Mouse (Mus musculus): Measurements from ENCODE around the gene Dock1. TPM values are rescaled to one million over a fixed set of nuclear protein-coding genes. Genes with fewer than 3 reads are reported as not detected.

The Dock1 gene
- polyA plus RNA-seq, 1 experiment from 2014 or later = 24.6 TPM

- 94% methylated on average over 2 of the region's 2 CpGs for WGBS (ENCODE audit: missing documents)
These were observed 540.4 kb downstream of the Dock1 start for GRCm38 (mm10) chr7:135210831-135211230.

GRCm38 (mm10) chr7:135212505-135212904 lies 542.1 kb downstream of the Dock1 start:
- no peaks in the 10 kb centered on the region for H3K79me2 ChIP-seq (ENCODE audit: inconsistent target)
- 63% methylated on average over 2 of the region's 2 CpGs for WGBS (ENCODE audit: missing documents)
- H3K36me3 ChIP-seq (ENCODE audit: inconsistent target) = no peaks in the 10 kb centered on the region
- H3K4me3 ChIP-seq (ENCODE audit: inconsistent target) = no peak overlapping the region
- no peak overlapping the region for H3K27ac ChIP-seq

More at GRCm38 (mm10) chr7:135210831-135211230, 540.4 kb downstream of the Dock1 start:
- Histone ChIP-seq H3K27ac (no peak overlapping the region), H3K4me3 (ENCODE audit: inconsistent target) (no peak overlapping the region), H3K36me3 (ENCODE audit: inconsistent target) (no peaks in the 10 kb centered on the region), H3K79me2 (ENCODE audit: inconsistent target) (no peaks in the 10 kb centered on the region)

- H3K27ac ChIP-seq = no peak overlapping the region
These were observed 551.0 kb downstream of the Dock1 start for GRCm38 (mm10) chr7:135221475-135221874.

More at GRCm38 (mm10) chr7:135221475-135221874, 551.0 kb downstream of the Dock1 start:
- WGBS (ENCODE audit: missing documents) = 93% methylated on average over 2 of the region's 2 CpGs
- Histone ChIP-seq H3K4me3 (ENCODE audit: inconsistent target) (no peak overlapping the region), H3K36me3 (ENCODE audit: inconsistent target) (no peaks in the 10 kb centered on the region), H3K79me2 (ENCODE audit: inconsistent target) (no peaks in the 10 kb centered on the region)
